Mouse (Mus musculus) myocyte (in vitro differentiated cells): ENCODE measurements around the gene Ifit3.

Experiments
- E2F4 ChIP-seq: IDR thresholded peaks from one replicate; pipeline ENCODE4 v1.6.1; 2011; ENCODE audit warnings: mild to moderate bottlenecking, control low read depth, moderate library complexity; ENCODE audit not compliant: insufficient read depth
- MAX ChIP-seq: IDR thresholded peaks from one replicate; pipeline ENCODE4 v1.6.1; 2011; ENCODE audit warnings: low read depth, mild to moderate bottlenecking, control low read depth
- MYOD1 ChIP-seq, 3 experiments: IDR thresholded peaks; one replicate each; pipeline ENCODE4 v1.6.1; 2011; ENCODE audit warnings: control low read depth in 2 of 3, low read depth in 2 of 3, mild to moderate bottlenecking in 2 of 3, moderate library complexity in 1 of 3; ENCODE audit not compliant: insufficient read length in 2 of 3, control insufficient read depth in 1 of 3
- MYOG ChIP-seq, 3 experiments: IDR thresholded peaks; one replicate each; pipeline ENCODE4 v1.6.1; 2011; ENCODE audit warnings: control low read depth in 2 of 3, low read depth in 2 of 3, mild to moderate bottlenecking in 2 of 3; ENCODE audit not compliant: insufficient read length in 2 of 3, control insufficient read depth in 1 of 3, insufficient read depth in 1 of 3
- POLR2A ChIP-seq: IDR thresholded peaks from one replicate; pipeline ENCODE4 v1.6.1; 2011; ENCODE audit warnings: low read depth, mild to moderate bottlenecking, control low read depth, moderate library complexity; ENCODE audit not compliant: insufficient read length
- POLR2AphosphoS2 ChIP-seq: IDR thresholded peaks from one replicate; pipeline ENCODE4 v1.6.1; 2011; ENCODE audit warnings: low read depth, control low read depth; ENCODE audit not compliant: insufficient read length
- SRF ChIP-seq: IDR thresholded peaks from one replicate; pipeline ENCODE4 v1.6.1; 2011; ENCODE audit warnings: low read depth; ENCODE audit not compliant: control insufficient read depth, insufficient read length
- TCF12 ChIP-seq: IDR thresholded peaks from one replicate; pipeline ENCODE4 v1.6.1; 2011; ENCODE audit warnings: mild to moderate bottlenecking, control low read depth; ENCODE audit not compliant: poor library complexity, insufficient read depth, severe bottlenecking
- USF1 ChIP-seq: IDR thresholded peaks from one replicate; pipeline ENCODE4 v1.6.1; 2011; ENCODE audit warnings: low read depth, mild to moderate bottlenecking, control low read depth, moderate library complexity

DNA sequence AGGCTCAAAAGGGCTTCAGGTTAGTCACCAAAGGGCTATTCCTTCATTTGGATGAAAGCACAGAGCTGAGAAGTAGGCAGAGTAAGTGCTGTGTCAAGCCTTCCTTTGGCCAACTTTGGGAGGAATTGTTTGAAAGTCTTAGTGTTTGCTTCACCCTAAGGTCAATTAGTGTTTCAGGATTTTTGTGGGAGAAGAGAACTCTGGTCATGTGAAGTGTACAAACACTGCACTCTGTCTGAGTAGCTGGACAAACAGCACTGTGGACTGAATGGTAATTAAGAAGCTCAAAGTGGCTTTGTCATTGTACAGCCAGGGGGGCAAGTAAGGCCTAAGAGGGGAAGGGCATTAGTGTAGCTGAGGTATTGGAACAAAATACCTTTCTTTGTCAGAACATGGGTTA lies 48.2 kb downstream of the Ifit3 start:
- no peak for TF ChIP-seq POLR2A
- no peak for TF ChIP-seq MYOD1 (IDR thresholded peaks at IDR 0.05; ENCODE audit: control insufficient read depth in 1 of 3, insufficient read length in 2 of 3, low read depth in 2 of 3)
- no peak for TF ChIP-seq POLR2AphosphoS2
- TF ChIP-seq E2F4, result no peak
- TF ChIP-seq MAX, result no peak
- no peak for TF ChIP-seq MYOG (IDR thresholded peaks at IDR 0.05; ENCODE audit: control insufficient read depth in 1 of 3, insufficient read depth in 1 of 3, insufficient read length in 2 of 3, low read depth in 2 of 3)
- TF ChIP-seq USF1, result no peak
- no peak for TF ChIP-seq SRF
- no peak for TF ChIP-seq TCF12
